Mouse (Mus musculus) left cerebral cortex, postnatal 10 days (tissue): Measurements from ENCODE around the gene Snx22. TPM values are rescaled to one million over a fixed set of nuclear protein-coding genes. Genes with fewer than 3 reads are reported as not detected.

Experiments used
- DNase-seq, 2 experiments: peaks; one replicate each; pipeline ENCODE4 v3.0.0; 2021 to 2022; ENCODE audit warnings: low spot score in 2 of 2, mixed read lengths in 1 of 2; ENCODE audit errors: extremely low spot score in 1 of 2
- intact Hi-C: fragments of 180-260 bp; cut with DNase I; formaldehyde crosslinking; loops from one replicate; pipeline ENCODE4 v1.15.1; 2025
- total RNA-seq, 2 experiments: library from RNA; stranded (reverse); gene quantifications; 2 replicates each; pipeline ENCODE4 v1.2.3; 2021

The Snx22 gene
- 1 to 10 TPM; 4.6 to 4.9 TPM for total RNA-seq

DNA sequence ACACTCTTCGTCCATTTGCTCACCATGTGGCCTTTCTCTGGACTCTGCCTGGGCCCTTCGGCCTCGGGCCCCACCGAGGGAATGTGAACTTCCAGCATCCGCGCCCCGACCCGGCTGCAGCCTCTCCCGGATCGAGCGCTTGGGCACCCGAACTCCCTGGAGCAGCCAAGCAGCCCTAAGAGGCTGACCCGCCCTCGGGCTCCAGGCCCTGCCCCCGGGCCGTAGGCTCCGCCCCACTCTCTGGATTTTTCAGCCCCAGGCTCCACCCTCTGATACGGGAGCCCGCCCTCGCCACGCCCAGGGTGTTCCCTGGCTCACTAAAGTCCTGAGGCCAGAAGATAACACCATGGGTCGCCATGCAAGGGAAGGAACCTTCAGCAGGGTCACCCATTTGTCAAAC lies at the start of gene Snx22:
Gene Snx22 (minus strand): TSS at position 137 of the 400 bp plus-strand sequence.
- peak; percentile 41 to 87 for DNase-seq
- intact Hi-C loops, result loop anchor here (5.0 kb wide), 1 partner anchor 53 kb away; no protein-coding TSS in a partner anchor

DNA sequence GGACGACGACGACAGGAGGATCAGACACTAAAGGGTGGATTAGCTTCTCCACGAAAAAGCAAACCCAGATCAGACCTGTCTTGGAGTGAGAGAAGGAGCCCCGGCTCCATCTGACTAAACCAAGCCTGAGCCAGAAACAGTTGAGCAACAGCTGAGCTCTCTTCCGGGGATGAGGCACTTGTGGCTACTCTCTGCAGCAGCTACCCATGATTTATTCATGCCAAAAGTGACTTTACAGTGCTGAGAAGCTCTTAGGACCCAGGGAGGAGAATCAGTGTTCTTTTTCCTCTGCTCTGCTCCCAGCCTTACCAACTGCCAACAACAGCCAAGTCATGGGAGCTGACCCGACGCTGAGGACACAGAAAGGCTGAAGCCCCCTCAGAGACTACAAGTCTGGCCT lies 47.4 kb upstream of the Snx22 start:
- DNase-seq, result no peak
- intact Hi-C loops, result no loop called here

DNA sequence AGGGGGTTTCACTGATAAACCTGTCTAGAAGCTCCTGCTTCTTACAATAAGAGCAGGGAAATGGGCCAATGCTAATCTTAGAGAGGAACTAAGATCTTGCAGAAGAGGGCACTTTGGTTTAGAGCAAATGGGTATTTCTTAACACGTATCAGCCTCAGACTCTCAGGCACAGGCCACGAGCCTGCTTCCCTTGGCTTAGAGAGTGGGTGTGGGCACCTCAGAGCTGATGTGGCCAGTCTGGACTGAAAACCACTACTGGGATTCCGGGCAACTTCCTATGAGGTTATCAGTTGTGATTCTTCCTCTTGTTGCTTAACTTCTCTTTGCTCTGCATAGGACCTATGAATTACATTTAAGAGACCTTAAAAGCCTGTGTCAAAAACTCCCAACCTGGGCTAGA lies 44.8 kb upstream of the Snx22 start:
- DNase-seq, result no peak
- intact Hi-C loops, result no loop called here

DNA sequence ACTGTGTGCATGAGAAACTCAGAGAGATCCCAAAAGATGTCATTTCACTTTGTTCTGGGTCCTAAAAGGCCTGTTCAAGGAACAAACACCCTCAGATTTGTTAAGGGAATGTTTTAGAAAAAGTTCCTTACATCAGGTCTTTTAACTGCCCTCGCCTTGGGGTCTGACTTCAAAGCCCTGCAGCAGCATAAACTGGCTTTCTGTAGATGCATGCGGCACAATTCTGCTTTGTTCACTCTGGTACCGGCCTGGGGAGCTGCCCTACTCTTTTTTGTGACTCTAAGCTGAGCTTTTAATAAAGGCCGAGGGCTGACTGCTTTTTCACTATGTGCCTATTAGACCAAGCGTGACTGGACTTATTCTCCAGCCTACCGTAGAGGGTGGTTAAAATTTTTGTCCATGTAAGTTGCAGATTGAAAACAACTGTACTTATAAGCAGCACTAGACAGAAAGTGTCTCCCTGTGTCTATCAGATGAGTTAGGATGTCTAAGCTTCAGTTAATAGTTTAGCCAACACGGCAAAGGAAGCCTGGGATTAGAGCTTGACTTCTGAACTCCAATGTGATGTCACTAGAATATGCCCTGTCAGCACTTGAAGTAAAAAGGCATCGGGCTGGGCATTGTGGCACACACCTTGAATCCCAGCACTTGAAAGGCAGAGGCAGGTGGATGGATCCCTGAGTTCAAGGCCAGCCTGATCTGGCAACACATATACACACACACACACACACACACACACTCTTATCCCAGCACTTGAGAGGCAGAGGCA lies 41.3 kb upstream of the Snx22 start:
- intact Hi-C loops, result no loop called here
- DNase-seq, result no peak

DNA sequence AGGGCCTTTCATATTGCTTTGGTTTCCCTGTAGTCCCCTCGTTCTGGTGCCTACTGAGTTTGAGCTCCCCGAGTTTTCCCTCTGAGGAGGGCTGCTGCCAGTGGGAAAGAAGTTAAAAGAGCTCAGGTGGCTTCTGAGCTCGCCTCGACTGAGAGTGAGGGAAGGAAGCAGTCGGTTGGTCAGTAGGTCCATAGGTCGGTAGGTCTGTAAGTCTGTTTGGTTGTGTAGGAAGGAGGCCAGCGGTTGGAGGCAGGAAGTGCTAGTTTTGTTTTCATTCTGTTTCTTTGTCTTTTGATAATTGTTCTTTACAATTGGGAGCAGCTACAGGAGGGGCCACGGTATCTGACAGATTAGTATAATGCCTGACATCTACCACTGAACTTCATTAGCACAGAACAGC lies 40.6 kb upstream of the Snx22 start:
- intact Hi-C loops, result no loop called here
- no peak for DNase-seq

DNA sequence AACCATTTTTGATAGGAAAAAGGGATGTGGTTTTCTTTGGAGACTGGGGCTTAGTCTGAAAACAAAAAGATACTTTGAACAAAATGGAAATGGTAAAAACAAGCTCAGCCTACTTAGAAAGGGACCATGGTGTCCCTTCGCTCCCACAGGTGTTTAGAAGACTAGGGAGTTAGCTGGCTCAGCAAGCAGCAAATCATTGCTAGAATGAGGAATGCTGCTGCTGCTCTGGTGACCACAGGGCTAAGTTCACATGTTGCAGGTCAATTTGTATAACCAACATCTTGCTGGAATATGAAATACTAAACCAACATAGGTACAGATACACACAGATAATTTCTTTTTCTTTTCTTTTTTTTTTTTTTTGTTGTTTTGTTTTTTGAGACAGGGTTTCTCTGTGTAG lies 40.1 kb upstream of the Snx22 start:
- intact Hi-C loops, result loop anchor here (10.0 kb wide), 1 partner anchor 195 kb away; no protein-coding TSS in a partner anchor
- DNase-seq, result no peak

DNA sequence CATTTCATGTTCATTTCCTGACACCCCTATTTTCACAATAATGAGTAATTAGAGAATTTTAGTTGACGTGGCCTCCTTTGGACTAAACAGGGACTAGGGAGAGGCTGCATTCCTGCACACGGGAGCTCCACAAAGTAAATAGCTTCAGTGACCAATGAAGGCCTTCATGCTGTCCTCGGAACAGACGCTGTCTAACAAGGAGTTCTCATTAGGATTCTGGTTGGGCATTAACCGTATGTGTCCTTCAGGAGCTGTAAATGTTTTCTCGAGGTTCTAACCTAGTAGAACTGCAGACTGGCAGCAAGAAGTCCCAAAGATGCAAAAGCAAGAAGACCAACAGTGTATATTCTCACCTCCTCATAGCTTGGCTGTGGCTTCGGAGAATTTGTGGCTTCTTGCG lies 35.6 kb upstream of the Snx22 start:
- intact Hi-C loops, result loop anchor here (10.0 kb wide), 1 partner anchor 190 kb away; no protein-coding TSS in a partner anchor
- no peak for DNase-seq

DNA sequence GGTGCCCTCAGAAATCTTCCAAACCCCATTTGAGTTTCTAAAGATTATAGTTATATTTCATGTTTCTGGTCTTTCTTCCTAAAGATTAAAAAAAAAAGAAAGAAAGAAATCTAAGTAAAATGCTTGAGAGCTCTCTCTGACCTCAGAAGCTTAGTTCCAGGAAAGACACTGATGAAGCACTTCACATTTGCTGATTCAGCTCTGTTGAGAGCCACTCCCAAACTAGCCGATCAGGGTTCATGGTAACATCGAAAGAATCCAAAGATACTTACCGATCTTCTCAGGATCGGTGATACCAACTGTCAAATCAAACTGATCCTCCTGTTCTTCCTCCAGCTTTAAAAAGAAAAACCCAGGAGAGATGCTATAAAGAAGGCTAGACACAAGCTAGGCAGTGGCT lies 35.1 kb upstream of the Snx22 start:
- no peak for DNase-seq
- intact Hi-C loops, result loop anchor here (10.0 kb wide), 1 partner anchor 190 kb away; no protein-coding TSS in a partner anchor

DNA sequence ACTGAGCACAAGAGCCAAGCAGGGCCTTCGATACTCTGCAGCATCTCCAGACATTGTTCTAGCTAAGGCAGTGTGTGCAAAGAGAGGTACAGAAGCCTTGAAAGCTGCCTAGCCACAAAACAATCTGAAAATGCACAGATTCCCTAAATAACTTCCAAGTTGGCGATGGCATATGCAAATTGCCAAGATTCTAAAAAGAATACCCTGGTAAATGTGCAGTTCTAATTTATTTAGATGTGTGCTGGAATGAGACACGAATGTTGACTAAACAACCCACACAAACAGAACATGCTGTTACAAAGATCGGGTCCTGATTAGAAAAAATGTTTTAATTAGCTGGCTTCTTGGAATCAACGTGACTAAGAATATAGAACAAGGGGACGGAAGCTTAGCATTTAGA lies 33.1 kb upstream of the Snx22 start:
- no peak for DNase-seq
- intact Hi-C loops, result loop anchor here (10.0 kb wide), 1 partner anchor 188 kb away; no protein-coding TSS in a partner anchor

DNA sequence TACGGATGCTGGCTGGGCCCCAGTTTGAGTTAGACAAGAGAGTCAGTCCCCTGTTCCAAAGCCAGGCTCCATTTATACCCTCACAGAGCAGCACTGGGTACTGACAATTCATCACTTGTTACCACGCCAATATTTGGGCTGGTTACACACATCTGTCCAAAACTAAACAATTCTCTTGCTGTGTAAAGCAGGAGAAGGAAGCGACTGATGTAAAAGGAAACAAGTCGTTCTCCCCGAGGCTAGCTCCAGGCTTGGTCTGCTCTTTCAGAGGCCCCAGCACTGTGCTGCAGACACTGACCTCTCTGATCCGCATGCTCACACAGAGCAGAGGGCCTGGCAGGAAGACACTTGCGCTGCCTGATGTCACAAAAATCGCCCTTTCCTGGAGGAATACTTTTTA lies 32.1 kb upstream of the Snx22 start:
- intact Hi-C loops, result loop anchor here (10.0 kb wide), 1 partner anchor 187 kb away; no protein-coding TSS in a partner anchor
- DNase-seq, result no peak

DNA sequence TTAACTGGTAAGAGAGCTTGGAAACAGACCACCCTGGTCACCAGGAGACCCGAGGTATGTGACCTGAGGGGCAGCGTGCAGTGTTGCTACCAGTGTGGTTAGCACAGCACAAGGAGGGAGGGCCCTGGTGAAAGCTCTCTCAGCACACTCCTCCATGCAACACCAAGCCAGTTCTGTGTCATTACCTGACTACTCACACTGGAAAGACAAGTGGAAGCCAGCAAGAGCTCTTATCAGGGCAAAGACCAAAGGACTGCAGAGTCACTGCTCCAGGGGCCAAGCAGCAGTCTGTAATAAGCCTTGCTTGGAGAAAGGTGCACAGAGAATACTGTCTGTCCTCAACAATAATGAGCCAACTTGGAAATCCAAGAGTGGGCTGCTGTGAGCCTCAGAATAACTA lies 23.1 kb upstream of the Snx22 start:
- intact Hi-C loops, result no loop called here
- no peak for DNase-seq

DNA sequence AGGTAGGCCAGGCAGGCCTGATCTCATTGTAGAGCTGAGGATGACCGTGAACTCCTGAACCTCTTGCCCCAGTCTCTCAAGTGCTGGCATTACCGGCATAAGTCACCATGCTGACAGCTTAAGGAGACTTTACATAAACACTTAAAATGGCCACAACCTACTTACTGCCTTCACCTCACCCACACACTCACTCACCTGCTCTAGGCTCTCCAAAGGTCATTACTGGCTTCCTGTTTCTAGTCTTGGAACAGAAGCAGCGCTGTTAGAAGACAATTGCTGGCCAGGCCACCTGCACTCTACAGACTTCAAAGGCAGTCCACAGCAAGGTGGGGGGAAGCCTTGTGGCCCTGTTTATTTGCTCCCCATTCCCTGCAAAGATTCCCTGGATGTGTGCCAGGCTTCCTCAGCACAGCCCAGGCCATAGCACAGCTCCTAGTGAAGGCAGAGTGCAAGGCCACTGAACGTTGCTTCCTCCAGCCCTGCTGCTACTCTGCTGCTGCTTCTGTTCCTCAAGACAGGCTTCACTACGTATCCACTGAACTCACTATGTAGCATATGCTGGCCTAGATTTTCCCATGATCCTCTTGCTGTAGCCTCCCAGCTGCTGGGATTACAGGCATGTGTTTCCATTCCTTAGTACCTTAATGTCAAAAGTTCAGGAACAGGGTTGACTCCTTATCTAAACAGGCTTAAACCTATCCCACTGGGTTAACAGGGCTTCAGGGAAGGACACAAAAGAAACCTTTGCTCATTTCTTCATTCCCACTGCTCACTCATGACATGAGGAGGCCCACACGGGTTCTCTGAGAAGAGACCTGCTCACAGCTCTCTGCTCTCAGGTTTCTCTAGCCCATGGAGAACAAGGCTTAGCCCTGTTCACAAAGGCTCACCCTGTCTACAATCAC lies 22.1 kb upstream of the Snx22 start:
- peak in 1 of 2 experiments; percentile 82 for DNase-seq
- intact Hi-C loops, result no loop called here

DNA sequence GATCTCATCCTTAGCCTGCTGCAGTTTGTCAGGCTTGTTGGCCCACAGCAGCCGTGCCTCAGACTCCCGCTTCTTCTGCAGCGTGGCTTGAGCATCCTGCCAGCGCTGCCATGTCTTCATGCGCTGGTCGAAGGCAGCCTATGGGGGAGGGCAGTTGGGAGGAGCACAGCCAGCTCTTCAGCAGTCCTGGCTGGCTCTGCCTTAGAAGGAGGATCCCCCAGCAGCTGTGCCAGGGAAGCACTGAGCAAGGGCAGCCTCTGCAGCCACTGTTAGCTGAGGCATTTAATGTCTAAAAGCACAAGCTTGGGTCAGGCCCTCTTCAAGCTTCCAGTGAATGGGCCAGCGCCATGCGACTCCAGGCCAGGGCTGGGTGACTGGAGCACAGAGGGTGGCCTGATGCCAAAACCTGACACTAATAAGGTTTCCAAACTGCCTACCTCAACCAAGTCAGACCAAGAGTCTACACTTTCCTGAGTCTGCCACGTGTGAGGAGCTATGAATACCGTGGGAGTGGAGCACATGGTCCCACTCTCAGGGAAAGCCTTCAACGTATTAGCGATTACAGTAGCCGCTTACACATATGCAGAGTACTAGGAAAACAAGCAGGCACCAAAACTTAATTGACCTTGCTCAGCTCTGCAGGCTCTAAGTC lies 21.2 kb upstream of the Snx22 start:
- DNase-seq, result peak in 1 of 2 experiments; percentile 49
- intact Hi-C loops, result no loop called here

DNA sequence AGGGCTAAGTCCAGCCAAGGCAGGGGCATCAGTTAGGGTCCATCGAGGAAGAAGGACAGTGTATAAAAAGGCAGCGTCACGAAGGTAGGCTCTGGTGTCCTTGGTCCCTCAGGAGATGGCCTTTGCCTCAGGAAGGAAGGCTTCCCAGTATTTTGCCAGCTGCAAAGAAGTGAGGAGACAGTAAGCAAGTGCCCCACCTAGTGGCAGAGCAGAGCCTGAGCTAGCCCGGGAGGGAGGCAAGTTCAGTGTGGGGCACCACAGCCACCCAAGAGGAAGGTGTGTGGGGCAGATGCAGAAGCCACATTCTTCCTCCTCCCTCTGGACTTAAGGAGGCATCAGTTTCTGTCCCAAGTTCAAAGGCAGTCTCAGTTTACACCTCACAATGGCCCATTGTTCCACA lies 18.9 kb upstream of the Snx22 start:
- peak; percentile 39 to 75 for DNase-seq

DNA sequence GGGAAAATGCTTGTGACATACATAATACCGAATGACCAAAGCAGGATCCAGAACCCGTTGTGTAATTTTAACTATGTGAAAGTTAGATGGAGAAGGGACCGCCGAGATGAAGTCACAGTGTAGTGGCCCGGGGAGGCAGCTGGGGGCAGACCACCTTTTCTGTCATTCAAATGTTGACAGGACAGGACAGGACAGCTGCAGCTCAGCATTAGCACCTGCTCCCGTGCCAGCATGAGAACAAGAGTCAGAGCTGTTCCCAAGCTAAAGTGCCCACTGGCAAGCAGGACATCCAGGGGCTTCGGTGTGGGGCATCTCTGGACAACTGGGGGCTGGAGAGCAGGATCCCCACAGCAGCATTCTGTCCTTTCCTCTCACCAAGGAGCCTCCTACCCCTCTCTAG lies 17.5 kb upstream of the Snx22 start:
- intact Hi-C loops, result no loop called here
- no peak for DNase-seq

More for the DNA sequence above, 18.9 kb upstream of the Snx22 start:
- intact Hi-C loops, result no loop called here

DNA sequence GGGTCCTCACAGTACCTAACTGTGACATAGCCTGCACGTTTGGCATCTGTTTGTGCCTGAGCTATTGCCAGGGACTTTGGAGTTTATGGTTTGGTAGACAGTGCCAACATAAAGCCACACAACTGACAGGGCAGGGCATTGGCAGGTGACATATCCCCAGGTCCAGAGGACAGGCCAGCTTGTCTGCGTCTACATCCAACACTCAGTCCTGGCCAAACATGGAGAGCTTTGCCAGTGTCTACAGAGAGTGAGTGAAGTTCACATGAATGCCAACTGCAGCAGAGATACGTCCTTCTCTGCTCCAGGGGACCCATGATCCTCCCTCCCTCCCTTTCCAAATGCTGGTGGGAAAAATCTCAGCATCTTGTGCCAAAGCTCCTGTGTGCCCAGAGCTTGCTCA lies 14.7 kb upstream of the Snx22 start:
- intact Hi-C loops, result no loop called here
- DNase-seq, result no peak

DNA sequence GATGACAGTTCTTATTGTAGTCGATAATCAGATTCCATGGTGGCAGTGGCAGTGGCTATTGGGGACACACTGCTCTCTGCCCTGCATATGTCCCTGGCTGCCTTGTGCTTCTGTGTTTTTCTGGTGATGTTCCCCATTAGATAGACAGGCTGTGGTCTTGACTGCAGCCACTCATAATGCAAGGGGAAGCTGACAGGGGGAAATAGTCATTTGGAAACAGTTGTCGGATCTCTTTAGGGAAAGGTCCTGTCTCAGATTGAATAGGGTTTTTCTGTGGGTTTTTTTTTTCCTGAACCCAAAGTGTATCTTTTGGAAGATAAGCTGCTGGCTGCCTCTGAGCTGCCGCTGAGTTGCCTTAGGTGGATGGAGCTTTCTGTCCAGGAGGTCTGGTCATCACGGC lies 12.5 kb upstream of the Snx22 start:
- intact Hi-C loops, result no loop called here
- no peak for DNase-seq

DNA sequence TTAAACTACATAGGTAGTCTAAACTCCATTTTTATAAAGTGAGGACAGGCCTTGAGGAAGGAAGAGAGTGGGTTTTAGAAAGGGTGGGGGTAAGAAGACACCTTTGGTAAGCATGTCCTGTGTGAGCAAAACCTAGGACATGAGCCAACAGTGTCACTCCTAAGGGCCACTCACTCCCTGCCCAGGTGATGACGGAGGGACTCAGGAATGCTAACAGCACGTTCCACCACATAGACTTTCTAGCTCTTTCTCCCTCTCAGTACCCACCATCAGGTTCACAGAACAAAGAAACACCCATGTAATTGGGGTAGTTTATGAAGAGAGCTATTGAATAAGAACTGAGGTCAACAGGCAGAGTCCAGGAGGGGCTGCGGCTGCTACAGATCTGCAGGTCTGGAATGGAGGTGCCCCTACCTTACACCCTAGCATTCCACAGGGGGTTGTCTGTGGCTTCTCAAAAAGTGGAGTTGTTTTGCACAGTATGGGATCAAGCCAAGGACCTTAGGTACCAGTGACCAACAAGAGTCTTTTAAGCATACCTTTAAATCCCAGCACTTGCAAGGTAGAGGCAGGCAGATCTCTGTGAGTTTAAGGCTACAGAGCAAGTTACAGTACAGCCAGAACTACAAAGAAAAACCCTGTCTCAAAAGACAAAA lies 11.4 kb upstream of the Snx22 start:
- intact Hi-C loops, result no loop called here
- DNase-seq, result no peak

DNA sequence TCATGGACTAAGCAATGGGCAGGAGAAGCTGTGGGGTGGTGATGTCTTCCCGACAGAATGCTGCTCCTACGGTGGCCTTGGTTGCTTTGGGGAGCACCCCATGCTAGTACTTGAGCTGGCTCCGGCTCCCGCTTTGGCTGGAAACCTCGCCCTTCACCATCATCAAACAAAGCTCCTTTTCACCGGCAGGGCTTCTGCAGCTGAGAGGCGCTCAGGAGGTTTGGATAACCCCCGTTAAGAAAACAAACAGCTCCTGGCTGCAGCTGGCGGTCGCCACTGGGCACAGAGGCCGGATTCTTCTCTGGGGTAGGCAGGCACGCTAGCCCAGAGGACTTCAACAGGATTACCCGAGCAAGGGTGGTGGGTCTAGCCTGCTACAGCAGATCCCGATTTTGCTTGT lies 9.0 kb upstream of the Snx22 start:
- DNase-seq, result peak; percentile 44 to 59

More for the DNA sequence above, 9.0 kb upstream of the Snx22 start:
- intact Hi-C loops, result no loop called here
